Comparison of ENCODE assay signal across 22 mouse cellular contexts in genomic region chr16:11685735-11686340, GRCm38 (mm10).
DNase-seq lines count a peak whose midpoint lies in the region; ATAC-seq and TF ChIP-seq lines count a peak whose summit lies in the region.
"Had no signal": no experiment of that assay in that cellular context is flagged by ENCODE, and none has a peak within 500 bp of the region (broad histone marks: within the 10 kb centered on the region; RNA-seq: fewer than 3 reads in every experiment).

No protein-coding gene starts in this region.

- no peak overlapping the region for H3K4me2 ChIP-seq in midbrain, embryonic 11.5 days
- no peak overlapping the region for H3K4me2 ChIP-seq in midbrain, embryonic 14.5 days (ENCODE audit: low read length)
- H3K4me2 ChIP-seq in stomach, postnatal 0 days (replicated peaks; ENCODE audit: low read depth) = no peak overlapping the region
- H3K4me2 ChIP-seq in hindbrain, postnatal 0 days (ENCODE audit: low read depth, low read length) = no peak overlapping the region
- H3K4me2 ChIP-seq: forebrain, embryonic 13.5 days; hindbrain, embryonic 12.5 days; intestine, embryonic 15.5 days; kidney, embryonic 15.5 days; liver, embryonic 11.5 days; neural tube, embryonic 15.5 days had no signal

- H3K4me1 ChIP-seq in midbrain, embryonic 11.5 days (ENCODE audit: control insufficient read depth, insufficient read depth, low read length) = no peaks in the 10 kb centered on the region
- no peaks in the 10 kb centered on the region for H3K4me1 ChIP-seq in midbrain, embryonic 14.5 days (ENCODE audit: control insufficient read depth, insufficient read depth, low read length)
- no peaks in the 10 kb centered on the region for H3K4me1 ChIP-seq in MEL (ENCODE audit: control insufficient read depth in 1 of 2, insufficient read depth in 2 of 2, low read length in 2 of 2)
- H3K4me1 ChIP-seq in stomach, postnatal 0 days (replicated peaks; ENCODE audit: control insufficient read depth, insufficient read depth) = no peaks in the 10 kb centered on the region
- H3K4me1 ChIP-seq in hindbrain, postnatal 0 days (ENCODE audit: insufficient read depth, low read length) = peaks cover 11% of the 10 kb centered on the region; the same call in 1 of the 2 replicates
- H3K4me1 ChIP-seq: forebrain, embryonic 13.5 days; hindbrain, embryonic 12.5 days; intestine, embryonic 15.5 days; kidney, embryonic 15.5 days; midbrain, embryonic 10.5 days; neural tube, embryonic 15.5 days had no signal

- H3K9ac ChIP-seq in midbrain, embryonic 11.5 days (ENCODE audit: low read length) = no peak overlapping the region
- H3K9ac ChIP-seq in midbrain, embryonic 14.5 days (replicated peaks; ENCODE audit: low read length) = no peak overlapping the region
- no peak overlapping the region for H3K9ac ChIP-seq in MEL (ENCODE audit: control insufficient read depth, low read depth, low read length, poor library complexity, severe bottlenecking)
- H3K9ac ChIP-seq in stomach, postnatal 0 days (ENCODE audit: low read length) = no peak overlapping the region
- no peak overlapping the region for H3K9ac ChIP-seq in hindbrain, postnatal 0 days (replicated peaks; ENCODE audit: low read length)
- H3K9ac ChIP-seq: forebrain, embryonic 13.5 days; hindbrain, embryonic 12.5 days; intestine, embryonic 15.5 days; kidney, embryonic 15.5 days; neural tube, embryonic 15.5 days had no signal

- H3K27ac ChIP-seq in midbrain, embryonic 11.5 days (ENCODE audit: low read depth, low read length) = no peak overlapping the region
- H3K27ac ChIP-seq in midbrain, embryonic 14.5 days (replicated peaks; ENCODE audit: low read depth, low read length) = no peak overlapping the region
- no peak overlapping the region for H3K27ac ChIP-seq in MEL (ENCODE audit: control insufficient read depth, low read depth, low read length)
- no peak overlapping the region for H3K27ac ChIP-seq in stomach, postnatal 0 days (replicated peaks)
- no peak overlapping the region for H3K27ac ChIP-seq in hindbrain, postnatal 0 days
- H3K27ac ChIP-seq: forebrain, embryonic 13.5 days; hindbrain, embryonic 12.5 days; intestine, embryonic 15.5 days; kidney, embryonic 15.5 days; midbrain, embryonic 10.5 days; neural tube, embryonic 15.5 days had no signal

- no peak for TF ChIP-seq EP300 in MEL (IDR thresholded peaks at IDR 0.05; ENCODE audit: low read depth in 1 of 2, low read length in 2 of 2)
- TF ChIP-seq EP300 in stomach, postnatal 0 days (optimal IDR thresholded peaks at IDR 0.05) = no peak

- no peaks in the 10 kb centered on the region for H3K9me3 ChIP-seq in midbrain, embryonic 11.5 days (ENCODE audit: control insufficient read depth, low read length)
- no peaks in the 10 kb centered on the region for H3K9me3 ChIP-seq in midbrain, embryonic 14.5 days (ENCODE audit: control insufficient read depth, low read length)
- no peaks in the 10 kb centered on the region for H3K9me3 ChIP-seq in MEL (replicated peaks; ENCODE audit: insufficient read depth, low read length)
- no peaks in the 10 kb centered on the region for H3K9me3 ChIP-seq in stomach, postnatal 0 days (ENCODE audit: control insufficient read depth, low read length)
- no peaks in the 10 kb centered on the region for H3K9me3 ChIP-seq in hindbrain, postnatal 0 days (ENCODE audit: low read length)
- H3K9me3 ChIP-seq: forebrain, embryonic 13.5 days; hindbrain, embryonic 12.5 days; intestine, embryonic 15.5 days; kidney, embryonic 15.5 days; midbrain, embryonic 10.5 days; neural tube, embryonic 15.5 days had no signal

- TF ChIP-seq CTCF in MEL (IDR thresholded peaks at IDR 0.05 in 2 of 3, conservative IDR thresholded peaks at IDR 0.05 in 1 of 3; ENCODE audit: control insufficient read depth in 1 of 3, insufficient read depth in 1 of 3, low read depth in 2 of 3, low read length in 3 of 3, poor library complexity in 1 of 3, severe bottlenecking in 1 of 3) = no peak
- no peak for TF ChIP-seq CTCF in stomach, postnatal 0 days (IDR thresholded peaks at IDR 0.05; ENCODE audit: low read depth)
- no peak for TF ChIP-seq CTCF in hindbrain, postnatal 0 days (IDR thresholded peaks at IDR 0.05; ENCODE audit: low read depth)

- 91% methylated on average over 3 of the region's 3 CpGs for WGBS in midbrain, embryonic 11.5 days
- 81% methylated on average over 3 of the region's 3 CpGs for WGBS in midbrain, embryonic 14.5 days
- WGBS in stomach, postnatal 0 days = 81% methylated on average over 3 of the region's 3 CpGs
- WGBS in hindbrain, postnatal 0 days = 80% methylated on average over 3 of the region's 3 CpGs

- no peaks in the 10 kb centered on the region for H3K36me3 ChIP-seq in midbrain, embryonic 11.5 days (ENCODE audit: control insufficient read depth, insufficient read depth, low read length)
- H3K36me3 ChIP-seq in midbrain, embryonic 14.5 days (ENCODE audit: control insufficient read depth, insufficient read depth, low read length) = no peaks in the 10 kb centered on the region
- no peaks in the 10 kb centered on the region for H3K36me3 ChIP-seq in MEL (ENCODE audit: control insufficient read depth in 1 of 2, insufficient read depth in 2 of 2, low read length in 2 of 2)
- no peaks in the 10 kb centered on the region for H3K36me3 ChIP-seq in splenic B cell, adult 2 months (ENCODE audit: control insufficient read depth, insufficient read depth, low read length, poor library complexity, severe bottlenecking)
- H3K36me3 ChIP-seq in stomach, postnatal 0 days (ENCODE audit: control insufficient read depth, insufficient read depth, low read length) = no peaks in the 10 kb centered on the region
- no peaks in the 10 kb centered on the region for H3K36me3 ChIP-seq in hindbrain, postnatal 0 days (ENCODE audit: insufficient read depth, low read length)
- H3K36me3 ChIP-seq: hindbrain, embryonic 12.5 days; intestine, embryonic 15.5 days; kidney, embryonic 15.5 days; midbrain, embryonic 10.5 days; neural tube, embryonic 15.5 days had no signal

- H3K27me3 ChIP-seq in midbrain, embryonic 11.5 days (ENCODE audit: control insufficient read depth, insufficient read depth, low read length) = no peaks in the 10 kb centered on the region
- no peaks in the 10 kb centered on the region for H3K27me3 ChIP-seq in midbrain, embryonic 14.5 days (ENCODE audit: control insufficient read depth, insufficient read depth, low read length)
- no peaks in the 10 kb centered on the region for H3K27me3 ChIP-seq in MEL (ENCODE audit: control insufficient read depth in 1 of 2, insufficient read depth in 2 of 2, low read length in 2 of 2)
- no peaks in the 10 kb centered on the region for H3K27me3 ChIP-seq in splenic B cell, adult 2 months (ENCODE audit: control insufficient read depth, insufficient read depth, low read length, poor library complexity, severe bottlenecking)
- no peaks in the 10 kb centered on the region for H3K27me3 ChIP-seq in stomach, postnatal 0 days (ENCODE audit: control insufficient read depth, insufficient read depth, low read length)
- H3K27me3 ChIP-seq in hindbrain, postnatal 0 days (ENCODE audit: insufficient read depth, low read length) = no peaks in the 10 kb centered on the region
- H3K27me3 ChIP-seq: forebrain, embryonic 13.5 days; hindbrain, embryonic 12.5 days; intestine, embryonic 15.5 days; kidney, embryonic 15.5 days; neural tube, embryonic 15.5 days had no signal

- TF ChIP-seq RAD21 in MEL (IDR thresholded peaks at IDR 0.05; ENCODE audit: low read depth, low read length) = no peak

- no peak for ATAC-seq in midbrain, embryonic 11.5 days (ENCODE audit: low FRiP score)
- no peak for ATAC-seq in midbrain, embryonic 14.5 days (ENCODE audit: low FRiP score, low TSS enrichment)
- no peak for ATAC-seq in stomach, postnatal 0 days (ENCODE audit: low FRiP score, low TSS enrichment)
- no peak for ATAC-seq in hindbrain, postnatal 0 days
- ATAC-seq: forebrain, embryonic 13.5 days; intestine, embryonic 15.5 days had no signal

- no peak overlapping the region for H3K4me3 ChIP-seq in midbrain, embryonic 11.5 days (ENCODE audit: low read depth, low read length)
- no peak overlapping the region for H3K4me3 ChIP-seq in midbrain, embryonic 14.5 days (replicated peaks; ENCODE audit: low read depth, low read length)
- no peak overlapping the region for H3K4me3 ChIP-seq in MEL (ENCODE audit: control insufficient read depth in 1 of 2, insufficient read depth in 1 of 2, low read depth in 2 of 2, low read length in 2 of 2)
- H3K4me3 ChIP-seq in stomach, postnatal 0 days (ENCODE audit: low read depth, low read length) = no peak overlapping the region
- H3K4me3 ChIP-seq in hindbrain, postnatal 0 days (ENCODE audit: low read length) = no peak overlapping the region
- H3K4me3 ChIP-seq: erythroblast, embryonic 14.5 days; forebrain, embryonic 13.5 days; hindbrain, embryonic 12.5 days; intestine, embryonic 15.5 days; kidney, embryonic 15.5 days; midbrain, embryonic 10.5 days; myocyte; neural tube, embryonic 15.5 days had no signal

- TF ChIP-seq POLR2A in MEL (IDR thresholded peaks at IDR 0.05; ENCODE audit: control insufficient read depth in 1 of 2, insufficient read depth in 1 of 2, low read depth in 1 of 2, low read length in 2 of 2, poor library complexity in 1 of 2) = no peak

- H3K79me2 ChIP-seq in MEL (ENCODE audit: control insufficient read depth, insufficient read depth, low read length, poor library complexity) = no peaks in the 10 kb centered on the region

- DNase-seq in midbrain, embryonic 11.5 days (ENCODE audit: low spot score, missing footprints) = peak; percentile 69
- no peak for DNase-seq in midbrain, embryonic 14.5 days
- DNase-seq in MEL (ENCODE audit: low read depth, low spot score) = peak; percentile 17
- DNase-seq in induced T-regulatory cell, adult 2 months (ENCODE audit: low read depth) = peak; percentile 46
- DNase-seq in splenic B cell, adult 2 months (ENCODE audit: low read depth, low spot score) = peak; percentile 29
- DNase-seq in stomach, postnatal 0 days (ENCODE audit: low spot score) = no peak
- no peak for DNase-seq in hindbrain, postnatal 0 days (ENCODE audit: low spot score)
- DNase-seq in thymus, postnatal 14 days = no peak
- DNase-seq: cerebellum, adult 8-10 months; gastrocnemius, postnatal 14 days; heart, postnatal 10 days; lung, adult 2 months; right cerebral cortex, postnatal 14 days had no signal

TF ChIP-seq in MEL, 35 proteins besides CTCF, POLR2A, EP300 and RAD21 (continues in another document):
- TF ChIP-seq POLR2AphosphoS2 (IDR thresholded peaks at IDR 0.05; ENCODE audit: low read length) = no peak
- no peak for TF ChIP-seq TBP (IDR thresholded peaks at IDR 0.05; ENCODE audit: low read depth, low read length)
- no peak for TF ChIP-seq JUND (IDR thresholded peaks at IDR 0.05; ENCODE audit: low read depth, low read length)
- TF ChIP-seq BHLHE40 (IDR thresholded peaks at IDR 0.05; ENCODE audit: borderline replicate concordance, low read depth, low read length) = no peak
- TF ChIP-seq RCOR1 (IDR thresholded peaks at IDR 0.05; ENCODE audit: low read depth, low read length) = no peak
- TF ChIP-seq USF2 (IDR thresholded peaks at IDR 0.05; ENCODE audit: borderline replicate concordance in 1 of 2, insufficient read depth in 1 of 2, low read depth in 1 of 2, low read length in 2 of 2) = no peak
- TF ChIP-seq MAX (IDR thresholded peaks at IDR 0.05; ENCODE audit: low read length) = no peak
- no peak for TF ChIP-seq POLR2AphosphoS5 (IDR thresholded peaks at IDR 0.05; ENCODE audit: borderline replicate concordance, low read depth, low read length)
- TF ChIP-seq KAT2A (conservative IDR thresholded peaks at IDR 0.05; ENCODE audit: low read depth, low read length) = no peak

Comparison
In these comparisons a context has a peak if more than half of its experiments do, and no peak if none do; other contexts are left out.
1. DNase-seq: peak in midbrain, embryonic 11.5 days (single experiment), MEL (single experiment), induced T-regulatory cell, adult 2 months (single experiment) and splenic B cell, adult 2 months (single experiment); none in midbrain, embryonic 14.5 days (single experiment), stomach, postnatal 0 days (single experiment), hindbrain, postnatal 0 days (single experiment) and thymus, postnatal 14 days (single experiment).